Mouse (Mus musculus) ES-Bruce4 (cell line): ENCODE measurements at regions not wholly inside any gene's neighbourhood (a gene's known extent, or its start where the extent isn't known, plus 50 kb on each side); places are given as distances from the start of the nearest gene placed in this dataset.
"Not testable (repeated sequence)": the region's sequence is repeated elsewhere in the genome, so short reads cannot be mapped to it uniquely, and the experiment has no call there.

Experiments used
- CTCF ChIP-seq: IDR thresholded peaks from one replicate; pipeline ENCODE4 v1.8.1; 2011; ENCODE audit warnings: low read depth, low read length
- EP300 ChIP-seq: IDR thresholded peaks from 2 replicates; pipeline ENCODE4 v1.6.1; 2011; ENCODE audit warnings: low read depth, low read length; ENCODE audit not compliant: insufficient read depth

GRCm38 (mm10) chr3:16724371-16725100 is 718.3 kb upstream of the Gm5150 start:
- TF ChIP-seq EP300, result 0 out of 2 replicates have a peak, but pooled peaks have one; percentile 44
- not testable (repeated sequence) for TF ChIP-seq CTCF
